Mouse (Mus musculus): ENCODE results near the gene Slc5a1. TPM values are rescaled to one million over a fixed set of nuclear protein-coding genes. Genes with fewer than 3 reads are reported as not detected.

Slc5a1 gene
- polyA plus RNA-seq, 1 experiment from 2014 or later = 158 TPM

DNA sequence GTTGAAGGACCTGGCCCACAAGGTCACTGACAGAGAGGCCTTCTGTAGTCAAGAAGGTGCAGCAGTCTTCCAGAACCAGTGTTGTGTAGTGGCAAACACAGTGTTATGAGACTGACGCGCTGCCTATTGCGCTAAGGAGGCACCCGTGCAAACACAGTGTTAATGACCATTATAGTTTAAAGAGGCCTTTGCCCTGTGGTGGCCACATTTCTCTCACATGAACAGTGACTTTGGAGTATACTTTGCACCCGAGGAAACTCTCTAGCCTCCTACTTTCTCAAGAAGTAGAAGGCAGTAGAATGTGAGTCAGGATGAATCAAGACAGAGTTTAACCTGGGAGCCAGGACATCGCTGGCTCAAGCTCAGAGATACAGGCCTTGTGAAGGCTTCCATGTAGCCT lies 12.7 kb upstream of the Slc5a1 start:
- H3K4me1 ChIP-seq (replicated peaks; ENCODE audit: control insufficient read depth, insufficient read depth, low read length) = no peaks in the 10 kb centered on the region
- no peak overlapping the region for H3K4me3 ChIP-seq (ENCODE audit: low read depth, low read length)
- H3K9ac ChIP-seq (ENCODE audit: low read depth, low read length) = no peak overlapping the region
- no peak overlapping the region for H3K4me2 ChIP-seq (replicated peaks; ENCODE audit: low read depth)
- no peak for TF ChIP-seq CTCF (IDR thresholded peaks at IDR 0.05; ENCODE audit: low read depth)
- ATAC-seq = peak; percentile 93
- WGBS = 45% methylated on average over 6 of the region's 6 CpGs
- no peaks in the 10 kb centered on the region for H3K27me3 ChIP-seq (replicated peaks; ENCODE audit: control insufficient read depth, insufficient read depth, low read length)
- no peaks in the 10 kb centered on the region for H3K36me3 ChIP-seq (ENCODE audit: control insufficient read depth, insufficient read depth)
- peak overlapping the region; percentile 67 for H3K27ac ChIP-seq (ENCODE audit: low read depth, low read length)
- no peaks in the 10 kb centered on the region for H3K9me3 ChIP-seq (ENCODE audit: control insufficient read depth)

DNA sequence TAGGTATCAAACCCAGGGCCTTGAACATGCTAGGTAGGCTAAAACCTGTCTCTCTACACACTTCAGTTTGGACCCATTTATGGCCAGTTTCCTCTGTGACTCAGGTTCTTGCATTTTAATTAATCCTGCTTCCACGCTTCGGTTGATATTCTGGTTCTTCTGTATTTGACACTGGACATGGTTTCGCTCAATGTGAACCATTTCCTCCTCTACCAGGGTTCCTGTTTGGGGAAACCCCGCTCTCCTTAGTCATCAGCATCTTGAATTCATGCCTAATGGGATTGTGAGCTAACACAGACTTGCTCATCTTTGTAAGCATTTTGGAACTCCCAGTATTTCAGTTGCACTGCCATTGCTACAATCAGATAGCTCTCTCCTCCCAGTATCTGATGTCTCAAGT lies 8.7 kb upstream of the Slc5a1 start:
- H3K27ac ChIP-seq (ENCODE audit: low read depth, low read length) = no peak overlapping the region
- 85% methylated on average over 4 of the region's 4 CpGs for WGBS
- H3K9me3 ChIP-seq (ENCODE audit: control insufficient read depth) = no peaks in the 10 kb centered on the region
- no peaks in the 10 kb centered on the region for H3K27me3 ChIP-seq (replicated peaks; ENCODE audit: control insufficient read depth, insufficient read depth, low read length)
- no peaks in the 10 kb centered on the region for H3K4me1 ChIP-seq (replicated peaks; ENCODE audit: control insufficient read depth, insufficient read depth, low read length)
- H3K36me3 ChIP-seq (ENCODE audit: control insufficient read depth, insufficient read depth) = no peaks in the 10 kb centered on the region
- no peak overlapping the region for H3K4me2 ChIP-seq (replicated peaks; ENCODE audit: low read depth)
- H3K4me3 ChIP-seq (ENCODE audit: low read depth, low read length) = no peak overlapping the region
- no peak for TF ChIP-seq CTCF (IDR thresholded peaks at IDR 0.05; ENCODE audit: low read depth)
- no peak for ATAC-seq
- H3K9ac ChIP-seq (ENCODE audit: low read depth, low read length) = no peak overlapping the region

DNA sequence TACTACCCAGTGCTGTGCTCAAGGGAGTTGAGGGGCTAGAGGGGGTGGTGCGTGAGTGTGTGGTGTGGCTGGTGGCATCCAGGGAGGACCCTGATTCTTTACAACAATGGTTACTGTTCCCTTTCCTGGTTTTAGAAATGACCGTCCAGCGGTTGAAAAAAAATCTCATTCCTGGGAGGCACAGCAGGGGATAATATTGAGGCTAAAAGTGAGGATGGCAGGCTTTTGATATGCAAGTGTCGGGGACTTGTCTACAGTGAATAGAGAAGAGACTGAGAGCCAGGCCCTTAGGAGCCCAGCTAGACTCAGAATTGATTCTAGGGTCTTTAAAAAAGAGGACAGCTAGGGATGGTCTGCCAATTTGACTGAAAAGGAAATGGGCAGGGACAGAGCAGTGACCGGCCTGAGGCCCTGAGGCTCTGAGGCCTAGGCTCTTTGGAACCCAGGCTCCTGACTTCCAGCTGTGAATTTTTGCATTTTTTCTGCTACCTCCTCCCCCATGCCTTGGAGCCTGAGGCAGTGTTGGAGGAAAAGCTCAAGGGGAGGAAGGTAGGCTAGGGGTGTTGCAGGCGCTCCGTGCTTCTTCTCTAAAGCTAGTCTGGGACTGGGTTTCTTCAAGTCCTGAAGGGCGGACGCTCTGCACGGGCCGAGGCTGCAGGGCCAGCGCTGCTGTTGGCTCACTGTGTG lies 1.5 kb upstream of the Slc5a1 start:
- no peak for ATAC-seq
- H3K4me1 ChIP-seq (replicated peaks; ENCODE audit: control insufficient read depth, insufficient read depth, low read length) = no peaks in the 10 kb centered on the region
- H3K27ac ChIP-seq (ENCODE audit: low read depth, low read length) = no peak overlapping the region
- 75% methylated on average over 12 of the region's 12 CpGs for WGBS
- no peak overlapping the region for H3K9ac ChIP-seq (ENCODE audit: low read depth, low read length)
- H3K9me3 ChIP-seq (ENCODE audit: control insufficient read depth) = no peaks in the 10 kb centered on the region
- no peak for TF ChIP-seq CTCF (IDR thresholded peaks at IDR 0.05; ENCODE audit: low read depth)
- H3K36me3 ChIP-seq (ENCODE audit: control insufficient read depth, insufficient read depth) = no peaks in the 10 kb centered on the region
- H3K4me2 ChIP-seq (replicated peaks; ENCODE audit: low read depth) = no peak overlapping the region
- no peaks in the 10 kb centered on the region for H3K27me3 ChIP-seq (replicated peaks; ENCODE audit: control insufficient read depth, insufficient read depth, low read length)
- no peak overlapping the region for H3K4me3 ChIP-seq (ENCODE audit: low read depth, low read length)

DNA sequence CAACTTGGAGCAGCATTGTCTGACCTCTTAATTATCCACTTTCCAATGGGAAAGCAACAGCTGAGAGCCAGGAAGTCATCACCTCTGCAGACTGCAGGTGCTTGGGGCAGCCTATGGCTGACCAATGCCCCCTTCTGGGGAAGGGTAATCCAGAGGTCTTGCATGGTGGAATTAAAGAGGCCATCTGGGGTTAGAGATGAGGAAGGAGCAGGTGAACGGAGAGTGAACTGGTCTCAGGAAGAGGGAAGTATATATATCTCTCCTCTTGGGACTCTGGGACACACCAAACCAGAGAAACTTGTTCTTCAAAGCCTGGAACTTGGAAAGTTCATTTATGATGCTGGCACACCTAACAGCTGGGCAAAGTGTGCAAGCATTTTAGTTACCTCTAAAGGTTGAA lies 857 bp downstream of the Slc5a1 start:
- Histone ChIP-seq H3K27me3 (replicated peaks; ENCODE audit: control insufficient read depth, insufficient read depth, low read length) (no peaks in the 10 kb centered on the region), H3K36me3 (ENCODE audit: control insufficient read depth, insufficient read depth) (no peaks in the 10 kb centered on the region), H3K4me2 (replicated peaks; ENCODE audit: low read depth) (peak overlapping the region; percentile 64), H3K4me1 (replicated peaks; ENCODE audit: control insufficient read depth, insufficient read depth, low read length) (no peaks in the 10 kb centered on the region), H3K4me3 (ENCODE audit: low read depth, low read length) (peak overlapping the region; percentile 51), H3K9ac (ENCODE audit: low read depth, low read length) (peak overlapping the region; percentile 70), H3K27ac (ENCODE audit: low read depth, low read length) (peak overlapping the region; percentile 94), H3K9me3 (ENCODE audit: control insufficient read depth) (no peaks in the 10 kb centered on the region)
- 19% methylated on average over 1 of the region's 1 CpGs for WGBS
- peak; percentile 46 for ATAC-seq
- peak; percentile 65 for TF ChIP-seq CTCF (IDR thresholded peaks at IDR 0.05; ENCODE audit: low read depth)

DNA sequence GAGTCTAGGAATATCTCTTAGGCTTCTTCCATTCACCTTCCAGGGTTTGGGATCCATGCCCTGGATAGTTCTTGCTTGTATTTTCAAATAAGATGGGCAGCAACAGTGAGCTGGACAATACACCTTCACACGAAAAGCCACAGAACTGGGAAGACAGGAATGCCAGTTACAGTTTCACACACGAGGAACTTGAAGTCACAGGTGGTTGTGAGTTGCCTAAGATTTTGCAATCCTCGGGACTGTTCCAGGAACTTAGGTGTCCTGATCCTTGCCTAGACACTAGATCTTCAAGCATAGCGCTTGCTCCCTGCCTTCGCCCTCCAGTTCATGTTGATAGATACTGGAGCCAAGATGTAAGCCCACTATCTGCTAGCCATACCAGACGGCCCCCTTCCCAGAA lies 1.6 kb downstream of the Slc5a1 start:
- peak overlapping the region; percentile 70; the same call in 1 of the 2 replicates for H3K9ac ChIP-seq (ENCODE audit: low read depth, low read length)
- peak overlapping the region; percentile 51 for H3K4me3 ChIP-seq (ENCODE audit: low read depth, low read length)
- WGBS = 41% methylated on average over 6 of the region's 6 CpGs
- H3K9me3 ChIP-seq (ENCODE audit: control insufficient read depth) = no peaks in the 10 kb centered on the region
- H3K4me1 ChIP-seq (replicated peaks; ENCODE audit: control insufficient read depth, insufficient read depth, low read length) = no peaks in the 10 kb centered on the region
- no peak for ATAC-seq
- peak overlapping the region; percentile 94 for H3K27ac ChIP-seq (ENCODE audit: low read depth, low read length)
- TF ChIP-seq CTCF (IDR thresholded peaks at IDR 0.05; ENCODE audit: low read depth) = no peak
- peak overlapping the region; percentile 64 for H3K4me2 ChIP-seq (replicated peaks; ENCODE audit: low read depth)
- no peaks in the 10 kb centered on the region for H3K36me3 ChIP-seq (ENCODE audit: control insufficient read depth, insufficient read depth)
- H3K27me3 ChIP-seq (replicated peaks; ENCODE audit: control insufficient read depth, insufficient read depth, low read length) = no peaks in the 10 kb centered on the region

DNA sequence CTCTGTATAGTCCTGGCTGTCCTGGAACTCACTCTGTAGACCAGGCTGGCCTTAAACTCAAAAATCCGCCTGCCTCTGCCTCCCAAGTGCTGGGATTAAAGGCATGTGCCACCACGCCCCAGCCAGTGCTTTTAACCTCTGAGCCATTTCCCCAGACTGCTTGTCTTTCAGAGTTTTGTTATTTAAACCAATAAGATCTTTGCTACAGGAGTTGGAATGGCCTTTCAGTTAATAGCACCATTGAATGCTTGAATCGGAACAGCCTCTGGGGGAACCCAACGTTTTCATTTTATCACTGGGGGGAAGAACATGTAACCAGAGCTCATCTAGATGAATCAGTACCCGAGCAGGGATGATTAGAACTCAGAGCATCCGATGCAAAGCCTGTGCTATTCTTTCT lies 3.0 kb downstream of the Slc5a1 start:
- WGBS = 75% methylated on average over 6 of the region's 6 CpGs
- no peak for ATAC-seq

More for the DNA sequence above, 3.0 kb downstream of the Slc5a1 start:
- H3K36me3 ChIP-seq (ENCODE audit: control insufficient read depth, insufficient read depth) = no peaks in the 10 kb centered on the region
- H3K4me1 ChIP-seq (replicated peaks; ENCODE audit: control insufficient read depth, insufficient read depth, low read length) = no peaks in the 10 kb centered on the region
- no peak for TF ChIP-seq CTCF (IDR thresholded peaks at IDR 0.05; ENCODE audit: low read depth)
- H3K27me3 ChIP-seq (replicated peaks; ENCODE audit: control insufficient read depth, insufficient read depth, low read length) = no peaks in the 10 kb centered on the region
- no peaks in the 10 kb centered on the region for H3K9me3 ChIP-seq (ENCODE audit: control insufficient read depth)
- H3K27ac ChIP-seq (ENCODE audit: low read depth, low read length) = peak overlapping the region; percentile 52; the same call in 1 of the 2 replicates
- H3K4me3 ChIP-seq (ENCODE audit: low read depth, low read length) = no peak overlapping the region
- H3K9ac ChIP-seq (ENCODE audit: low read depth, low read length) = no peak overlapping the region
- peak overlapping the region; percentile 64 for H3K4me2 ChIP-seq (replicated peaks; ENCODE audit: low read depth)

Data from intestine, postnatal 0 days (tissue).